Mouse (Mus musculus) MEL (cell line): ENCODE data around the gene Zyg11b. TPM values are rescaled to one million over a fixed set of nuclear protein-coding genes. Genes with fewer than 3 reads are reported as not detected.

Experiments used
- DNase-seq: peaks from one replicate; pipeline ENCODE4 v3.0.0; 2011; ENCODE audit warnings: low read depth, low spot score
- H3K27ac ChIP-seq: 2 replicates; pipeline ENCODE4 v1.5.1; 2012; ENCODE audit warnings: low read depth, mild to moderate bottlenecking, control low read depth, low read length, moderate library complexity; ENCODE audit not compliant: control insufficient read depth
- H3K27me3 ChIP-seq, 2 experiments: fragments of 150-350 bp in 1 of 2; sonication (generic) in 1 of 2; 2 replicates each; pipeline ENCODE4 v1.6.1; 2012; ENCODE audit warnings: low read length in 2 of 2, mild to moderate bottlenecking in 2 of 2, improper control_type of control experiment in 1 of 2, moderate library complexity in 1 of 2; ENCODE audit not compliant: insufficient read depth in 2 of 2, control insufficient read depth in 1 of 2
- H3K36me3 ChIP-seq, 2 experiments: 2 replicates each; pipeline ENCODE4 v1.6.1; 2012 to 2014; ENCODE audit warnings: low read length in 2 of 2, improper control_type of control experiment in 1 of 2, inconsistent platforms in 1 of 2, mild to moderate bottlenecking in 1 of 2; ENCODE audit not compliant: insufficient read depth in 2 of 2, control insufficient read depth in 1 of 2
- H3K4me1 ChIP-seq, 2 experiments: fragments of 150-350 bp in 1 of 2; sonication (generic) in 1 of 2; 2 replicates each; pipeline ENCODE4 v1.6.1; 2012; ENCODE audit warnings: low read length in 2 of 2, improper control_type of control experiment in 1 of 2, mild to moderate bottlenecking in 1 of 2; ENCODE audit not compliant: insufficient read depth in 2 of 2, control insufficient read depth in 1 of 2
- H3K4me3 ChIP-seq, 2 experiments: fragments of 150-350 bp in 1 of 2; sonication (generic) in 1 of 2; 2 replicates each; pipeline ENCODE4 v1.5.1; 2012; ENCODE audit warnings: low read depth in 2 of 2, low read length in 2 of 2, mild to moderate bottlenecking in 2 of 2, moderate library complexity in 2 of 2, control low read depth in 1 of 2, improper control_type of control experiment in 1 of 2; ENCODE audit not compliant: control insufficient read depth in 1 of 2, insufficient read depth in 1 of 2
- H3K79me2 ChIP-seq: 2 replicates; pipeline ENCODE4 v1.6.1; 2012; ENCODE audit warnings: mild to moderate bottlenecking, low read length, moderate library complexity; ENCODE audit not compliant: control insufficient read depth, poor library complexity, insufficient read depth
- H3K9ac ChIP-seq: 2 replicates; pipeline ENCODE4 v1.6.1; 2012; ENCODE audit warnings: low read depth, mild to moderate bottlenecking, control low read depth, low read length, moderate library complexity; ENCODE audit not compliant: control insufficient read depth, poor library complexity, severe bottlenecking
- H3K9me3 ChIP-seq: fragments of 150-350 bp; sonication (generic); replicated peaks from 2 replicates; pipeline ENCODE4 v1.6.1; 2012; ENCODE audit warnings: mild to moderate bottlenecking, low read length, improper control_type of control experiment, moderate library complexity; ENCODE audit not compliant: insufficient read depth
- BHLHE40 ChIP-seq: IDR thresholded peaks from 2 replicates; pipeline ENCODE4 v1.6.1; 2012; ENCODE audit warnings: low read depth, mild to moderate bottlenecking, inconsistent platforms, low read length, improper control_type of control experiment, borderline replicate concordance
- CHD1 ChIP-seq: IDR thresholded peaks from 2 replicates; pipeline ENCODE4 v1.6.1; 2012; ENCODE audit warnings: low read depth, mild to moderate bottlenecking, inconsistent platforms, low read length, improper control_type of control experiment
- CHD2 ChIP-seq: IDR thresholded peaks from 2 replicates; pipeline ENCODE4 v1.6.1; 2011; ENCODE audit warnings: low read length, improper control_type of control experiment
- ELF1 ChIP-seq: IDR thresholded peaks from 2 replicates; pipeline ENCODE4 v1.6.1; 2014; ENCODE audit warnings: low read depth, mild to moderate bottlenecking, inconsistent platforms, low read length, improper control_type of control experiment, moderate library complexity
- KAT2A ChIP-seq: conservative IDR thresholded peaks from 2 replicates; pipeline ENCODE4 v1.6.1; 2012; ENCODE audit warnings: low read depth, low read length, improper control_type of control experiment, inconsistent platforms
- MAFK ChIP-seq: IDR thresholded peaks from 2 replicates; pipeline ENCODE4 v1.6.1; 2011; ENCODE audit warnings: low read depth, mild to moderate bottlenecking, low read length, improper control_type of control experiment, borderline replicate concordance
- MAZ ChIP-seq: IDR thresholded peaks from 2 replicates; pipeline ENCODE4 v1.6.1; 2012; ENCODE audit warnings: low read depth, mild to moderate bottlenecking, inconsistent platforms, low read length, improper control_type of control experiment
- MEF2A ChIP-seq: IDR thresholded peaks from 2 replicates; pipeline ENCODE4 v1.6.1; 2014; ENCODE audit warnings: low read depth, mild to moderate bottlenecking, inconsistent platforms, low read length, improper control_type of control experiment; ENCODE audit not compliant: poor library complexity, insufficient replicate concordance, severe bottlenecking; ENCODE audit errors: extremely low read depth
- MXI1 ChIP-seq: IDR thresholded peaks from 2 replicates; pipeline ENCODE4 v1.6.1; 2011; ENCODE audit warnings: mild to moderate bottlenecking, low read depth, low read length, improper control_type of control experiment
- MYB ChIP-seq: IDR thresholded peaks from 2 replicates; pipeline ENCODE4 v1.6.1; 2011; ENCODE audit warnings: mild to moderate bottlenecking, low read depth, low read length, improper control_type of control experiment
- MYC ChIP-seq: IDR thresholded peaks from 2 replicates; pipeline ENCODE4 v1.6.1; 2011; ENCODE audit warnings: low read depth, mild to moderate bottlenecking, low read length, improper control_type of control experiment, moderate library complexity
- NRF1 ChIP-seq: IDR thresholded peaks from 2 replicates; pipeline ENCODE4 v1.6.1; 2014; ENCODE audit warnings: low read depth, mild to moderate bottlenecking, inconsistent platforms, low read length, improper control_type of control experiment, moderate library complexity; ENCODE audit not compliant: poor library complexity, insufficient read depth, severe bottlenecking
- POLR2AphosphoS2 ChIP-seq: IDR thresholded peaks from 2 replicates; pipeline ENCODE4 v1.6.1; 2011; ENCODE audit warnings: low read length, improper control_type of control experiment
- POLR2AphosphoS5 ChIP-seq: IDR thresholded peaks from 2 replicates; pipeline ENCODE4 v1.6.1; 2012; ENCODE audit warnings: low read depth, borderline replicate concordance, mild to moderate bottlenecking, inconsistent platforms, low read length, moderate library complexity, mixed read lengths
- TBP ChIP-seq: IDR thresholded peaks from 2 replicates; pipeline ENCODE4 v1.8.0; 2011; ENCODE audit warnings: low read depth, low read length, improper control_type of control experiment
- USF1 ChIP-seq: IDR thresholded peaks from 2 replicates; pipeline ENCODE4 v1.6.1; 2014; ENCODE audit warnings: low read depth, mild to moderate bottlenecking, inconsistent platforms, low read length, improper control_type of control experiment, moderate library complexity
- USF2 ChIP-seq, 2 experiments: IDR thresholded peaks; 2 replicates each; pipeline ENCODE4 v1.6.1; 2011 to 2012; ENCODE audit warnings: improper control_type of control experiment in 2 of 2, low read length in 2 of 2, borderline replicate concordance in 1 of 2, inconsistent platforms in 1 of 2, low read depth in 1 of 2, mild to moderate bottlenecking in 1 of 2; ENCODE audit not compliant: insufficient read depth in 1 of 2
- ZC3H11A ChIP-seq: IDR thresholded peaks from 2 replicates; pipeline ENCODE4 v1.6.1; 2012; ENCODE audit warnings: low read depth, mild to moderate bottlenecking, inconsistent platforms, low read length, improper control_type of control experiment
- ZMIZ1 ChIP-seq: IDR thresholded peaks from 2 replicates; pipeline ENCODE4 v1.6.1; 2012; ENCODE audit warnings: low read depth, mild to moderate bottlenecking, inconsistent platforms, low read length, improper control_type of control experiment, moderate library complexity
- ZNF384 ChIP-seq: IDR thresholded peaks from 2 replicates; pipeline ENCODE4 v1.6.1; 2012; ENCODE audit warnings: low read depth, mild to moderate bottlenecking, inconsistent platforms, low read length, improper control_type of control experiment
- polyA plus RNA-seq, 2 experiments: library from polyadenylated mRNA; stranded (reverse) in 1 of 2; unstranded in 1 of 2; fragments of >175 nt in 1 of 2; fragments of >200 nt in 1 of 2; gene quantifications; 2 replicates each; pipeline versions ENCODE4 v1.2.1 to v1.2.4; 2012; ENCODE audit warnings: low replicate concordance in 2 of 2, low read depth in 1 of 2; ENCODE audit not compliant: insufficient read length in 2 of 2, insufficient read depth in 1 of 2, missing spikeins in 1 of 2
- total RNA-seq: library from RNA; depleted of rRNA; stranded (reverse); fragments of 300-350 nt; gene quantifications from 2 replicates; pipeline ENCODE4 v1.2.3, GENCODE M21; 2012

The Zyg11b gene
- total and polyA plus RNA-seq, 3 experiments, result 7.7 to 9.2 TPM; not detected in 1

- no peaks in the 10 kb centered on the region; a peak in 3 of 4 replicates for H3K36me3 ChIP-seq
- H3K4me1 ChIP-seq, result no peaks in the 10 kb centered on the region; a peak in 1 of 4 replicates
- H3K27ac ChIP-seq, result no peak overlapping the region
- no peaks in the 10 kb centered on the region for H3K9me3 ChIP-seq
- no peak overlapping the region for H3K4me3 ChIP-seq
- no peaks in the 10 kb centered on the region for H3K27me3 ChIP-seq
- no peak overlapping the region for H3K9ac ChIP-seq
- TF ChIP-seq ELF1 (no peak), MAZ (no peak), USF2 (IDR thresholded peaks at IDR 0.05; ENCODE audit: borderline replicate concordance in 1 of 2, insufficient read depth in 1 of 2, low read depth in 1 of 2, low read length in 2 of 2) (no peak), ZMIZ1 (no peak), ZNF384 (no peak), POLR2AphosphoS5 (no peak), USF1 (no peak), ZC3H11A (no peak), MEF2A (no peak), MXI1 (no peak), POLR2AphosphoS2 (no peak), CHD1 (no peak), MYC (no peak), KAT2A (no peak)
- DNase-seq, result no peak
- H3K79me2 ChIP-seq, result no peaks in the 10 kb centered on the region
These were observed 35.9 kb upstream of the Zyg11b start for GRCm38 (mm10) chr4:108336765-108337164.

- Histone ChIP-seq H3K27ac (no peak overlapping the region), H3K27me3 (no peaks in the 10 kb centered on the region), H3K4me3 (no peak overlapping the region), H3K9ac (no peak overlapping the region), H3K9me3 (no peaks in the 10 kb centered on the region), H3K36me3 (peaks cover 0 to 4% of the 10 kb centered on the region in 2 experiments; a peak in 3 of 4 replicates), H3K4me1 (peaks cover 5 to 7% of the 10 kb centered on the region in 2 experiments; a peak in 3 of 4 replicates), H3K79me2 (no peaks in the 10 kb centered on the region)
- TF ChIP-seq NRF1 (no peak), KAT2A (no peak), MAFK (no peak), ZC3H11A (no peak), ZNF384 (no peak), BHLHE40 (no peak), CHD2 (no peak), MAZ (no peak), CHD1 (no peak), POLR2AphosphoS5 (no peak), USF1 (no peak), TBP (no peak), MYB (no peak), POLR2AphosphoS2 (no peak), ELF1 (no peak)
- DNase-seq, result no peak
These were observed 34.5 kb upstream of the Zyg11b start for GRCm38 (mm10) chr4:108335413-108335812.
